Mouse (Mus musculus) CH12F3 (cell line): ENCODE data around the gene Egln3.

Experiments
- in situ Hi-C: fragments of 300-500 bp; cut with MboI; formaldehyde crosslinking; loops from 2 replicates; pipeline ENCODE4 v1.14.3; 2020; ENCODE audit warnings: low sequenced_read_pairs

Gene Egln3

GRCm38 (mm10) chr12:54203656-54204045 is at the start of gene Egln3:
Egln3 (minus strand) TSS chr12:54203860.
- in situ Hi-C loops: no loop called here

DNA sequence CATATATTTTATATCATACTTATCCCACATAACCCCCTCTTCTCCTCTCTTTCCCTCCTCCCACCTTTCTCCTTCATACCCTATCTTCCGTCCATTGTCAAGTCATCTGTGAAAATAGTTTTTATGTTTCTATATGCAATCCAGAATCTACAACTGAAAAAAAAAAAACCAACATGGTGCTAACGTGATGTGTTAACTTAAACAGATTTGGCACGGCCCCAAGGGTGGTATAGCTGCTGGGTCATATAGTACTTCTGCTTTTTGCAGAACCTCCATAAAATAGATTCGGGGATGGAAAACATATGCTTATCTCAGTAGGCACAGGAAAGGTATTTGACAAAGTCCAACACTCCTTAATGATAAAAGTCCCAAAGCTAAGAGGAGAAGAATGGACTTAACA is 49.8 kb upstream of the Egln3 start:
- in situ Hi-C loops: no loop called here

DNA sequence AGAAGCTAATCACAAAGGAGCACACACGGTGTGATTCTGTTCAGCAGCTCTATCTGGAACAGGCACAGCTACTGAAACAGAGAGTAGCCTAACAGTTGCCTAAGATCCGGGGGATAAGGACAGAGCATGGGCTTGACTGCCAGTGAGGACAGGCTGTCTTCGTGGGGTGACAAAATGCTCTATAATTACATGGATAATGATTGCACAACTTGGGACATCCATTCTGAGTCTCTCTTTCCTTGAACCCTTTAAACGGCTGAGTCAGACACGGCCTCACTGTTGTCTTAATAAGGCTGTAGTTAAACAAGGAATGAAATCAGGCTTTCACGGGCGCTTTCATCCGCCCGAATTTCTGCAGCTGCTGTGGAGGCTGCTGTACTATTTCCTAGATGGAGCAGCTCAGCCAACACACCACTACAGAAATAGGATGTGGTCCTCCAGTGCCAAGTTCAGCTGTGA is 48.3 kb upstream of the Egln3 start:
- in situ Hi-C loops: no loop called here

DNA sequence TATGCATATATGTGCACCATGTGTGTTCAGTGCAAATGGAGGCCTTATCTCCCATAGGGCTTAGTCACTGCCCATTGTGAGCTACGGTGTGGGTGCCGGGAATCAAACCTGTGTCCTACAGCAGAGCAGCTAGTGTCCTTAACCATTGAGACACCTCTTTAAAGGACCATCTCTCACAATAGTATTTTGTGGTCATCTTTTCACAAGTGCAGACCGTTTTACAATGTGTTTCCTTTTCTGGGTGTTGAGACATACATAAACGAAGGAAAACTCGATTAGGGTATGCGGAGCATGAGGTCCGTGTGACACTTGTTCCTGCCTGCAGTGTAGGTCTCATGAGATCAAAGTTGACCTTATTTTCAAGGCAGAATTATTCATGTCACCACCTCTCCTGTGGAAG is 44.2 kb upstream of the Egln3 start:
- in situ Hi-C loops: no loop called here

- in situ Hi-C loops: no loop called here
These were observed 39.5 kb upstream of the Egln3 start for GRCm38 (mm10) chr12:54243158-54243557.

- in situ Hi-C loops: no loop called here
These were observed 38.3 kb upstream of the Egln3 start for GRCm38 (mm10) chr12:54241976-54242375.

DNA sequence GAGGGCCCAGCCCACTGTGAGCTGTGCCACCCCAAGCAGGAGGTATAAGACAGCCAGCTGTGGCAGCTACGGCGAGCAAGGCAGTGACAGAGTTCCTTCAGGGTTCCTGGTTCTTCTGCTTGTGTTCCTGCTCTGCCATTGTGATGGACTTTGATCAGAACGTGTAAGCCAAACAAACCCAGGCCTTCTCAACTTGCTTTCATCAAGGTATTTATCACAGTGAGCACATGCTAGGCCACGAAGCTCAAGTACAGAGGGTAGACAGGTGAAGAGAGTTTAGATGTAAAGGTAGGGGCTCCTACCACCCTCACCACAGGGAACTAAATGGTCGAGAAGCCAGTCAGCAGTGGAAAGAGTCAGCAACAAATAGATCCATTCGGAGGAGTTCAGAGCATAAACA is 30.1 kb upstream of the Egln3 start:
- in situ Hi-C loops: no loop called here

- in situ Hi-C loops: no loop called here
These were observed 29.4 kb upstream of the Egln3 start for GRCm38 (mm10) chr12:54232996-54233603.

DNA sequence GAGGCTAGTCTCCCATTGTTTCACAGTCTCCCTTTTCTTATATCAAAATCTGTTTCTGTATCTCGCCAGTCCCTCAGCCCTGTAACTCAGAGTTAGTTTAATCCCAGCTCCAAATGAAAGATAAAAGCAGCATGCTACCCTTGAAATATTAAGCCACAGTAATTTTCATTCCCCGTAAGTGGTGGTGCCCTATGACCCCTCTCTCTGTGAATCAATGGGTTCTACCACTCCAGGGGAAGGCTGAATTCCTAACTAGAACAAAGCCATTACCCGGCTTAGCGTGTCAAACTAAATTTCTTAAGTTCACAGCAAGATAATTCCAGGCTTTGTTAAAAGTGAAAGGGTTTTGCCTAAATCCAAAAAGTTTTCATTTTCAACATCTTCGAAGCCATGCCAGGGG is 28.8 kb upstream of the Egln3 start:
- in situ Hi-C loops: no loop called here

DNA sequence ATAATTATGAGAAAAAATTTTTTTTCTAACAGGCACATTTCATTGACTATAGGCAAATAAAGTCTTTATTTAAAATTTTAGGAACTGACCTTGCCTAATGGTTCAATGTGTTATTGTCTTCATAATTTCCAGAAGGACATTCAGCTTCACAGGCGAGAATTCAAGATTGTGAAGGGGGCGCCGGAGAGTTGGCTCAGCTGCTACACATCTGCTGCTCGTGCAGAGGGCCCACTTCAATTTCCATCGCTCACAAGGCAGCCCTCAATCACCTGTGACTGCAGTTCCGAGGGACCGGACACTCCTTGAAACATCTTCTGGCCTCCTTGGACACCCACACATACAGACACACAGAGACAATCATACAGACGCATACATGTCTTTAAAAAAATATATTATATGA is 23.9 kb upstream of the Egln3 start:
- in situ Hi-C loops: no loop called here

GRCm38 (mm10) chr12:54226341-54226740 is 22.7 kb upstream of the Egln3 start:
- in situ Hi-C loops: no loop called here

GRCm38 (mm10) chr12:54225610-54226009 is 21.9 kb upstream of the Egln3 start:
- in situ Hi-C loops: no loop called here

DNA sequence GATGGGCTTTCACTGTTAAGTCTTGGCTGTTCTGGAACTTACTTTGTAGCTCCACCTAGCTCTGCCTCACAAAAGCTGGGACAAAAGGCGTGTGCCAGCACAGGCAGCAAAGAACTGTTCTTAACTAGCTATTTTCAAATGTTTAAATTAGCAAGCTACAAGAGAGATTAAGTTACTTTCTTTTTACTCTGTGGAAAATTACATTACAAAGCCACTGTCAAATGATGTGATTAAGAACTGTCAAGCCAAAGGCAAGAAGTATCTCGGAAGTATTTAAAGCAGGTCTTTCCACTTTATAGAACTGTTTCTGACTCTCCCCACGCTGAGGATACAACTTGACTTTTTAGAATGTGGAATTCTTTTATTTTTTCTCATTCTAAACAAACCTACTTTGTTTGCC is 21.4 kb upstream of the Egln3 start:
- in situ Hi-C loops: no loop called here

DNA sequence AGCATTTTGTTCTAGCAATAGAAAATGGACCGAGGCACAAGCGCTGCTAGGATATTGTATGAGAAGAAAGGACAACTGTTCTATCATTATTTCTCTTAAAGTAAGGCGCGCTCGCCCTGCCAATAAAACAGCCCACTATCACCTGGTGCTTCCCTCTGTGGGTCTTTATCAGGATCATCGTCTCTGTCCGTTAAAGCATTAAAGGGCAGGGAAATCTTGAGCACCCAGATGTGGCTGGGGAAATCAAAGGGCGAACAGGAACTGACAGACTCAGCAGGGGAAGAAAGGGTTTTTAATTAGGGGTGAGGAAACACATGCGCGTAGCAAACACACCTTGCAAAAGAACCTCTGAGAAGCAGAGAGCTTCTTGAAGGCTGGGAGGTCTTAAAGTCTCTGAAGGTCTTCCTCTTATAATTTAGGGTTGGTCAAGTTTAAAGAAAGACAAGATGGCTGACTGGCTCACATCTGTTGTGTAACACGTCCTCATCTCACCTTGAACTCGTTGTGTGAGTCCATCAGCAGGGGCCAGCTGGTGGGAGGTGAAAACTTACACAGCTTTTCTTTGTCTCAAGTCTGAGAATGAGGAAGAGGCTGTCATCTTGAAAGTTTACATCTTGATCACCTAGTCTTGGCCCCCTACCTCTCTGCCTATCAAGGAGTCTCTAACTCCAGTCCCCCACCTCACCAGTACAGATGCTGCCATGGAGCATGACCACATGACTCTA is 18.5 kb upstream of the Egln3 start:
- in situ Hi-C loops: no loop called here

- in situ Hi-C loops: no loop called here
These were observed 13.0 kb upstream of the Egln3 start for GRCm38 (mm10) chr12:54216673-54217072.

DNA sequence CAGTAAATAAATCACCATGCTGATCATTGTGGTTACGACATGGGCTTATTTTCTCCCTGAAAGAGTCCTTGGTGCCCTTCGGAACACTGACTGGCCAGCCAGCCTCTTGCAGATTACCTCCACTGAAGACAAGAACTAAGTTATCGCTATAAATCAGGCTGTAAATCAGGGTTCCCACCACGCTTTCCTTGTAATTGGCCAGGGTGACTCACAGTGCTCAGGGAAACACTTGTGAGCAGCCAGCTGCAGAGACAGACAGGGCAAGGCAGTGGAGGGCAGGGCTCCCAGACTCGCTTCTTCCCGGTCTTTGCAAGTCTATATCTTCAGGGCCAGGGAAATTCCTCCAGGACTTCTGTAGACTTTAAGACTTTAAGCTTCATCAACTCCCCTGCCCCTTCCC is 10.8 kb upstream of the Egln3 start:
- in situ Hi-C loops: no loop called here

GRCm38 (mm10) chr12:54213871-54214270 is 10.2 kb upstream of the Egln3 start:
- in situ Hi-C loops: no loop called here

- in situ Hi-C loops: no loop called here
These were observed 9.6 kb upstream of the Egln3 start for GRCm38 (mm10) chr12:54213230-54213629.

- in situ Hi-C loops: no loop called here
These were observed 5.5 kb upstream of the Egln3 start for GRCm38 (mm10) chr12:54209182-54209563.

- in situ Hi-C loops: no loop called here
These were observed 4.9 kb upstream of the Egln3 start for GRCm38 (mm10) chr12:54208433-54209181.

DNA sequence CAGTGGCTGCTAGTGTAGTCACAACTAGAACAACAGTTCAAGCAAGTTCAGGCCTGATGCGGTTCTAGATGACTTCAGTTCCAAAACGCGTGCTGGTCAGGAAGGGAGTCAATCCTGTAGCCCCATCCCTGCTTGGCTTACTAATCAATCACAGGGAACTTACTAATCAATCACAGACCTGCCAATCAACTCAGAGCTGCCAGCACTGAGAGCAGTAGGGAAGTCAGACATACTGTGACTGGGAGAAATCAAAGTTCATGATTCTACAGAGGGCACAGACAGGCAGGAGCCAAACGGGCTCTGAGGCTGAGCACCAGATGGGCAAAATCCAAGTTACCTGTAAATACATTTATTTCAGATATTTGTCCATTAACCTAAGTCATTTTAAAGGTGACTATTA is 2.1 kb upstream of the Egln3 start:
- in situ Hi-C loops: no loop called here

DNA sequence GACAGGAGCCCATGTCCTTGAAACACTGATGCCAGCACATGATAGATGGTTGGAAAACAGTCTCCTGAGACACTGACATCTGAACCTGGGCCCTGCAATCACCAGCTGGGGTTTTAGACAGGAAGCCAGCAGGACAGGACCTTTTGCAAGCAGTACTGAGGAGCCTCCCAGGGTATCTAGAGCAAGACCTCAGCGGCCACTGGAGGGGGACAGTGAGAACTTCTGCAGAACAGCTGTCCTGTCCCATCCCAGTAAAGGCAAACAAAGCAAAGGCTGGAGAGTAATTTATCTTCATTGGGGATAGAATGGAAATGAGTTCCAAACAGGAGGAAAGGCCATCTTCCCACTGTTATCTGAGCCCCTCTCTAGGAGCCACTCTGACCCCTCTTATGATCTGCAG is 1.5 kb upstream of the Egln3 start:
- in situ Hi-C loops: no loop called here
